Comparison of ENCODE assay signal across 12 mouse cellular contexts in genomic region chr17:4734412-4734881, GRCm38 (mm10).
A peak's percentile ranks its signal among the peaks of the same experiment; 100 is the strongest.
DNase-seq lines count a peak whose midpoint lies in the region; ATAC-seq and TF ChIP-seq lines count a peak whose summit lies in the region.
"Had no signal": no experiment of that assay in that cellular context is flagged by ENCODE, and none has a peak within 500 bp of the region (broad histone marks: within the 10 kb centered on the region; RNA-seq: fewer than 3 reads in every experiment).

No protein-coding gene starts in this region.

- no peak overlapping the region for H3K9ac ChIP-seq in liver, postnatal 0 days (replicated peaks)
- no peak overlapping the region for H3K9ac ChIP-seq in liver, embryonic 12.5 days
- no peak overlapping the region for H3K9ac ChIP-seq in midbrain, embryonic 14.5 days (replicated peaks; ENCODE audit: low read length)
- no peak overlapping the region for H3K9ac ChIP-seq in forebrain, embryonic 13.5 days

- TF ChIP-seq EP300 in liver, postnatal 0 days (IDR thresholded peaks at IDR 0.05; ENCODE audit: low read depth) = no peak

- no peaks in the 10 kb centered on the region for H3K9me3 ChIP-seq in liver, postnatal 0 days (ENCODE audit: low read length)
- H3K9me3 ChIP-seq in liver, embryonic 12.5 days (replicated peaks) = no peaks in the 10 kb centered on the region
- no peaks in the 10 kb centered on the region for H3K9me3 ChIP-seq in midbrain, embryonic 14.5 days (ENCODE audit: control insufficient read depth, low read length)
- H3K9me3 ChIP-seq in forebrain, embryonic 13.5 days (replicated peaks) = no peaks in the 10 kb centered on the region

- H3K4me2 ChIP-seq in liver, postnatal 0 days (ENCODE audit: low read depth, low read length) = no peak overlapping the region
- H3K4me2 ChIP-seq in liver, embryonic 12.5 days = no peak overlapping the region
- H3K4me2 ChIP-seq in midbrain, embryonic 14.5 days (ENCODE audit: low read length) = no peak overlapping the region
- H3K4me2 ChIP-seq in forebrain, embryonic 13.5 days = no peak overlapping the region

- no peak overlapping the region for H3K4me3 ChIP-seq in liver, postnatal 0 days (ENCODE audit: low read depth, low read length)
- no peak overlapping the region for H3K4me3 ChIP-seq in liver, embryonic 12.5 days
- H3K4me3 ChIP-seq in midbrain, embryonic 14.5 days (replicated peaks; ENCODE audit: low read depth, low read length) = no peak overlapping the region
- no peak overlapping the region for H3K4me3 ChIP-seq in forebrain, embryonic 13.5 days
- H3K4me3 ChIP-seq: myocyte had no signal

- DNase-seq in liver, postnatal 0 days = no peak
- peak; percentile 33 for DNase-seq in gastrocnemius, postnatal 25 days
- DNase-seq in heart, postnatal 36 days = peak; percentile 28 to 37
- peak; percentile 14 to 21 for DNase-seq in kidney, postnatal 36 days
- no peak for DNase-seq in adrenal gland, postnatal 36 days
- DNase-seq in midbrain, embryonic 14.5 days = no peak
- DNase-seq: cerebellum, adult 8-10 months; left cerebral cortex, postnatal 4 days; thymus, postnatal 4 days had no signal

- H3K27ac ChIP-seq in liver, postnatal 0 days (ENCODE audit: low read depth) = 0 out of 2 replicates have a peak overlapping the region, but pooled peaks have one; percentile 18
- H3K27ac ChIP-seq in liver, embryonic 12.5 days = no peak overlapping the region
- H3K27ac ChIP-seq in midbrain, embryonic 14.5 days (replicated peaks; ENCODE audit: low read depth, low read length) = no peak overlapping the region
- no peak overlapping the region for H3K27ac ChIP-seq in forebrain, embryonic 13.5 days

- H3K27me3 ChIP-seq in liver, postnatal 0 days (ENCODE audit: insufficient read depth, low read length) = no peaks in the 10 kb centered on the region
- 0 out of 2 replicates have a peak, but pooled peaks cover 4% of the 10 kb centered on the region for H3K27me3 ChIP-seq in liver, embryonic 12.5 days (replicated peaks)
- H3K27me3 ChIP-seq in midbrain, embryonic 14.5 days (ENCODE audit: control insufficient read depth, insufficient read depth, low read length) = no peaks in the 10 kb centered on the region
- no peaks in the 10 kb centered on the region for H3K27me3 ChIP-seq in forebrain, embryonic 13.5 days

- no peaks in the 10 kb centered on the region for H3K36me3 ChIP-seq in liver, postnatal 0 days (replicated peaks; ENCODE audit: insufficient read depth, low read length)
- no peaks in the 10 kb centered on the region for H3K36me3 ChIP-seq in liver, embryonic 12.5 days
- H3K36me3 ChIP-seq in midbrain, embryonic 14.5 days (ENCODE audit: control insufficient read depth, insufficient read depth, low read length) = no peaks in the 10 kb centered on the region
- H3K36me3 ChIP-seq in forebrain, embryonic 13.5 days (ENCODE audit: poor library complexity, severe bottlenecking) = no peaks in the 10 kb centered on the region

- intact Hi-C loops in heart, postnatal 36 days (cut with DNase I) = no loop called here

- no peak for TF ChIP-seq CTCF in liver, postnatal 0 days (IDR thresholded peaks at IDR 0.05; ENCODE audit: low read depth)

- 53% methylated on average over 5 of the region's 5 CpGs for WGBS in liver, postnatal 0 days (ENCODE audit: insufficient replicate concordance)
- 50% methylated on average over 5 of the region's 5 CpGs for WGBS in liver, embryonic 12.5 days (ENCODE audit: insufficient replicate concordance)
- 86% methylated on average over 5 of the region's 5 CpGs for WGBS in midbrain, embryonic 14.5 days
- WGBS in forebrain, embryonic 13.5 days = 79% methylated on average over 5 of the region's 5 CpGs

- H3K4me1 ChIP-seq in liver, postnatal 0 days (ENCODE audit: insufficient read depth) = no peaks in the 10 kb centered on the region
- no peaks in the 10 kb centered on the region for H3K4me1 ChIP-seq in liver, embryonic 12.5 days
- H3K4me1 ChIP-seq in midbrain, embryonic 14.5 days (ENCODE audit: control insufficient read depth, insufficient read depth, low read length) = peaks cover 5% of the 10 kb centered on the region
- H3K4me1 ChIP-seq in forebrain, embryonic 13.5 days = peaks cover 11% of the 10 kb centered on the region

- no peak for ATAC-seq in liver, postnatal 0 days
- no peak for ATAC-seq in liver, embryonic 12.5 days
- ATAC-seq in midbrain, embryonic 14.5 days (ENCODE audit: low FRiP score, low TSS enrichment) = no peak
- ATAC-seq in forebrain, embryonic 13.5 days = no peak

Comparison
In these comparisons a context has a peak if more than half of its experiments do, and no peak if none do; other contexts are left out.
1. DNase-seq: peak in gastrocnemius, postnatal 25 days (single experiment), heart, postnatal 36 days (2 of 2) and kidney, postnatal 36 days (2 of 2); none in liver, postnatal 0 days (single experiment), adrenal gland, postnatal 36 days (0 of 2) and midbrain, embryonic 14.5 days (single experiment).